Mouse (Mus musculus) lung, adult 2 months (tissue): ENCODE measurements at regions not wholly inside any gene's neighbourhood (a gene's known extent, or its start where the extent isn't known, plus 50 kb on each side); places are given as distances from the start of the nearest gene placed in this dataset.

ENCODE experiments used
- CTCF ChIP-seq: fragments of 200-500 bp; IDR thresholded peaks from 2 replicates; pipeline ENCODE4 v1.5.1; 2011; ENCODE audit warnings: mild to moderate bottlenecking, low read length, control low read depth; ENCODE audit not compliant: insufficient read depth
- POLR2A ChIP-seq: fragments of 200-500 bp; IDR thresholded peaks from 2 replicates; pipeline ENCODE4 v1.6.1; 2011; ENCODE audit warnings: low read depth, mild to moderate bottlenecking, control low read depth, low read length, borderline replicate concordance; ENCODE audit errors: extremely low read depth

GRCm38 (mm10) chr3:149436944-149437343 lies 446.6 kb upstream of the Adgrl2 start:
- TF ChIP-seq CTCF (no peak), POLR2A (no peak)
